Mouse (Mus musculus) C2C12 (cell line): ENCODE data around the gene Itga1. TPM values are rescaled to one million over a fixed set of nuclear protein-coding genes. Genes with fewer than 3 reads are reported as not detected.

ENCODE experiments used
- H3K27me3 ChIP-seq: one replicate; pipeline ENCODE4 v1.6.1; 2011; ENCODE audit not compliant: control insufficient read depth, insufficient read depth, insufficient read length
- H3K36me3 ChIP-seq: one replicate; pipeline ENCODE4 v1.6.1; 2011; ENCODE audit not compliant: control insufficient read depth, insufficient read depth
- H3K4me3 ChIP-seq: one replicate; pipeline ENCODE4 v1.5.1; 2011; ENCODE audit warnings: mild to moderate bottlenecking, control low read depth; ENCODE audit not compliant: poor library complexity, insufficient read depth, severe bottlenecking
- H3K79me2 ChIP-seq: one replicate; pipeline ENCODE4 v1.6.1; 2011; ENCODE audit not compliant: control insufficient read depth, insufficient read depth
- H3K79me3 ChIP-seq: one replicate; pipeline ENCODE4 v1.6.1; 2011; ENCODE audit warnings: low read depth, control low read depth
- H3ac ChIP-seq: one replicate; pipeline ENCODE3; 2011; ENCODE audit warnings: low read depth; ENCODE audit not compliant: control insufficient read depth, insufficient read length
- CEBPB ChIP-seq: IDR thresholded peaks from one replicate; pipeline ENCODE4 v1.6.1; 2011; ENCODE audit warnings: low read depth, mild to moderate bottlenecking, control low read depth, moderate library complexity
- CTCF ChIP-seq: IDR thresholded peaks from one replicate; pipeline ENCODE4 v1.5.1; 2011; ENCODE audit not compliant: control insufficient read depth, insufficient read depth, insufficient read length
- FOSL1 ChIP-seq: IDR thresholded peaks from one replicate; pipeline ENCODE4 v1.8.0; 2011; ENCODE audit warnings: mild to moderate bottlenecking, low read length; ENCODE audit not compliant: poor library complexity, insufficient read depth, severe bottlenecking
- MAX ChIP-seq: IDR thresholded peaks from one replicate; pipeline ENCODE4 v1.6.1; 2011; ENCODE audit warnings: mild to moderate bottlenecking, control low read depth
- MYOD1 ChIP-seq: IDR thresholded peaks from one replicate; pipeline ENCODE4 v1.6.1; 2011; ENCODE audit warnings: low read depth; ENCODE audit not compliant: control insufficient read depth, insufficient read length
- MYOG ChIP-seq: IDR thresholded peaks from one replicate; pipeline ENCODE4 v1.6.1; 2011; ENCODE audit not compliant: control insufficient read depth, insufficient read length; ENCODE audit errors: extremely low read depth
- USF1 ChIP-seq: IDR thresholded peaks from one replicate; pipeline ENCODE4 v1.6.1; 2011; ENCODE audit warnings: low read depth, mild to moderate bottlenecking, control low read depth, moderate library complexity
- polyA plus RNA-seq: library from polyadenylated mRNA; unstranded; fragments of >200 nt; fragmentation: generic; extraction: Trizol; gene quantifications from one replicate; pipeline ENCODE4 v1.2.1, GENCODE M21; 2012; ENCODE audit warnings: missing spikeins

The Itga1 gene
- polyA plus RNA-seq, 1 experiment = 0.04 TPM

DNA sequence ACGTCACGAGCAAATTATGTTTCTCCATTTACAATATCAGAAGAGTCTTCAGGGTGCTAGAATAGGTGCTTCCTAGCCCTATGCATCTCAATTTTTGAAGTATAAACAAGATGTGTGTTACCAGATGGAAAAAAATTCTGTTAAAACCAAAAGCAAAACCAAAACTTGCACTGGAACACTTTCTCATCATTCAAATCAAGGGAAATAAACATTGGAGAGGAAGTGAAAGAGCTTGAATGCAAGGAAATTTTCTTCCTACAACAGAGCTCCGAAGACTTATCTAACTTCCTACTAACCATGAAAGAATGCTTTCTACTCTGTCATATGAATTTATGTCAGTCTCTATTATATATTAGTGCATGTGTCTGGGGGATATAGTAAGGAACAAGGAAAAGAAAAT, 35.0 kb upstream of the Itga1 start:
- Histone ChIP-seq H3K27me3 (no peaks in the 10 kb centered on the region), H3ac (no peak overlapping the region), H3K4me3 (no peak overlapping the region), H3K36me3 (no peaks in the 10 kb centered on the region), H3K79me2 (no peaks in the 10 kb centered on the region), H3K79me3 (no peaks in the 10 kb centered on the region)
- TF ChIP-seq MYOG (no peak), CEBPB (no peak), CTCF (no peak), USF1 (no peak), MYOD1 (no peak), MAX (no peak), FOSL1 (no peak)

GRCm38 (mm10) chr13:115132435-115132834, 30.7 kb upstream of the Itga1 start:
- no peaks in the 10 kb centered on the region for H3K79me3 ChIP-seq
- no peaks in the 10 kb centered on the region for H3K79me2 ChIP-seq
- TF ChIP-seq CEBPB (no peak), FOSL1 (no peak), MAX (no peak), MYOG (no peak), MYOD1 (no peak), USF1 (no peak), CTCF (no peak)

GRCm38 (mm10) chr13:115131381-115131780, 29.6 kb upstream of the Itga1 start:
- Histone ChIP-seq H3K4me3 (no peak overlapping the region), H3ac (no peak overlapping the region), H3K79me3 (no peaks in the 10 kb centered on the region), H3K79me2 (no peaks in the 10 kb centered on the region), H3K27me3 (no peaks in the 10 kb centered on the region), H3K36me3 (no peaks in the 10 kb centered on the region)
- TF ChIP-seq MYOD1 (no peak), USF1 (no peak), FOSL1 (no peak), CEBPB (no peak), CTCF (no peak), MAX (no peak), MYOG (no peak)

More at GRCm38 (mm10) chr13:115132435-115132834, 30.7 kb upstream of the Itga1 start:
- Histone ChIP-seq H3K4me3 (no peak overlapping the region), H3K36me3 (no peaks in the 10 kb centered on the region), H3ac (no peak overlapping the region), H3K27me3 (no peaks in the 10 kb centered on the region)

- Histone ChIP-seq H3K36me3 (no peaks in the 10 kb centered on the region), H3K27me3 (no peaks in the 10 kb centered on the region), H3K79me2 (no peaks in the 10 kb centered on the region), H3ac (no peak overlapping the region), H3K79me3 (no peaks in the 10 kb centered on the region), H3K4me3 (no peak overlapping the region)
- TF ChIP-seq CTCF = no peak
- TF ChIP-seq USF1 = no peak
- no peak for TF ChIP-seq CEBPB
- TF ChIP-seq MYOD1 = no peak
- no peak for TF ChIP-seq FOSL1
- no peak for TF ChIP-seq MYOG
- TF ChIP-seq MAX = no peak
Observed at GRCm38 (mm10) chr13:115130035-115130434, 28.3 kb upstream of the Itga1 start.

GRCm38 (mm10) chr13:115127826-115128225, 26.1 kb upstream of the Itga1 start:
- no peaks in the 10 kb centered on the region for H3K79me3 ChIP-seq
- no peaks in the 10 kb centered on the region for H3K36me3 ChIP-seq
- no peak overlapping the region for H3ac ChIP-seq
- no peak overlapping the region for H3K4me3 ChIP-seq
- no peaks in the 10 kb centered on the region for H3K27me3 ChIP-seq
- no peak for TF ChIP-seq FOSL1
- no peak for TF ChIP-seq MAX
- no peak for TF ChIP-seq MYOG
- TF ChIP-seq USF1 = no peak
- TF ChIP-seq CTCF = no peak
- TF ChIP-seq MYOD1 = no peak
- TF ChIP-seq CEBPB = no peak
- no peaks in the 10 kb centered on the region for H3K79me2 ChIP-seq

DNA sequence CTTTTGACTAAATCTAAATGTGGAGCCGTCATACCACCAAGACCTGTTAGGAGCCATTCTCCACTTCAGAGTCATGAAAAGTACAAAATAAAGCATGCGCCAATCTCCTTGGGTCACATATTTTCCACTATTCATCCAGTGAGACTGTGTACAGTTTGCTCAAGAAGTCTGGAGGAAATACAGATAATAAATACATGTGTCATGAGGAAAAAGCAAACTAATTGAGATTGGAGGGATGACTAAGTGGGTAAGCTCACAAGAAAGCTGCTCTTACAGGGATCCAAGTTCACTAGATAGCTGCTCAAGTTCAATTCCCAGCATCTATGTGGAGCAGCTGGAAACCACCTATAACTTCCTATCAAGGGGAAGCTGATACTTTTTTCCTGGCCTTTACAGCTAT, 24.8 kb upstream of the Itga1 start:
- H3K79me3 ChIP-seq = no peaks in the 10 kb centered on the region
- TF ChIP-seq CEBPB (no peak), USF1 (no peak), CTCF (no peak), MYOG (no peak), FOSL1 (no peak), MYOD1 (no peak), MAX (no peak)
- no peak overlapping the region for H3K4me3 ChIP-seq
- H3K36me3 ChIP-seq = no peaks in the 10 kb centered on the region
- H3K79me2 ChIP-seq = no peaks in the 10 kb centered on the region
- H3K27me3 ChIP-seq = no peaks in the 10 kb centered on the region
- no peak overlapping the region for H3ac ChIP-seq
